Mouse (Mus musculus): ENCODE measurements at regions not wholly inside any gene's neighbourhood (a gene's known extent, or its start where the extent isn't known, plus 50 kb on each side); places are given as distances from the start of the nearest gene placed in this dataset.

GRCm38 (mm10) chr1:69450455-69450854 is 236.6 kb downstream of the Ikzf2 start:
- Histone ChIP-seq H3K9me3 (ENCODE audit: control insufficient read depth, low read depth, low read length) (no peaks in the 10 kb centered on the region), H3K36me3 (ENCODE audit: control insufficient read depth, insufficient read depth, low read length) (no peaks in the 10 kb centered on the region), H3K9ac (replicated peaks; ENCODE audit: low read depth, low read length) (no peak overlapping the region), H3K27ac (ENCODE audit: low read length) (no peak overlapping the region), H3K4me2 (replicated peaks; ENCODE audit: low read depth, low read length) (no peak overlapping the region), H3K27me3 (ENCODE audit: control insufficient read depth, insufficient read depth, low read length) (no peaks in the 10 kb centered on the region), H3K4me1 (ENCODE audit: control insufficient read depth, insufficient read depth, low read length) (no peaks in the 10 kb centered on the region), H3K4me3 (ENCODE audit: low read depth, low read length) (no peak overlapping the region)
- ATAC-seq (ENCODE audit: insufficient number of reproducible peaks, insufficient read depth, low FRiP score, low read depth), result no peak
- 61% methylated on average over 2 of the region's 2 CpGs for WGBS

- Histone ChIP-seq H3K27ac (ENCODE audit: low read length) (no peak overlapping the region), H3K27me3 (ENCODE audit: control insufficient read depth, insufficient read depth, low read length) (no peaks in the 10 kb centered on the region), H3K4me3 (ENCODE audit: low read depth, low read length) (no peak overlapping the region), H3K36me3 (ENCODE audit: control insufficient read depth, insufficient read depth, low read length) (no peaks in the 10 kb centered on the region), H3K4me1 (ENCODE audit: control insufficient read depth, insufficient read depth, low read length) (no peaks in the 10 kb centered on the region), H3K9me3 (ENCODE audit: control insufficient read depth, low read depth, low read length) (no peaks in the 10 kb centered on the region), H3K4me2 (replicated peaks; ENCODE audit: low read depth, low read length) (no peak overlapping the region), H3K9ac (replicated peaks; ENCODE audit: low read depth, low read length) (no peak overlapping the region)
- ATAC-seq (ENCODE audit: insufficient number of reproducible peaks, insufficient read depth, low FRiP score, low read depth), result no peak
- WGBS, result 81% methylated on average over 5 of the region's 5 CpGs
Observed at GRCm38 (mm10) chr1:69447276-69447675, 239.8 kb downstream of the Ikzf2 start.

- Histone ChIP-seq H3K4me3 (ENCODE audit: low read depth, low read length) (no peak overlapping the region), H3K27ac (ENCODE audit: low read length) (no peak overlapping the region), H3K36me3 (ENCODE audit: control insufficient read depth, insufficient read depth, low read length) (no peaks in the 10 kb centered on the region), H3K27me3 (ENCODE audit: control insufficient read depth, insufficient read depth, low read length) (no peaks in the 10 kb centered on the region), H3K9ac (replicated peaks; ENCODE audit: low read depth, low read length) (no peak overlapping the region), H3K4me1 (ENCODE audit: control insufficient read depth, insufficient read depth, low read length) (no peaks in the 10 kb centered on the region), H3K9me3 (ENCODE audit: control insufficient read depth, low read depth, low read length) (no peaks in the 10 kb centered on the region), H3K4me2 (replicated peaks; ENCODE audit: low read depth, low read length) (no peak overlapping the region)
- 75% methylated on average over 4 of the region's 4 CpGs for WGBS
- ATAC-seq (ENCODE audit: insufficient number of reproducible peaks, insufficient read depth, low FRiP score, low read depth), result 0 out of 2 replicates have a peak, but pooled peaks have one; percentile 14
Observed at GRCm38 (mm10) chr1:69444722-69445121, 242.3 kb downstream of the Ikzf2 start.

GRCm38 (mm10) chr1:69443466-69443865 is 243.6 kb downstream of the Ikzf2 start:
- H3K27me3 ChIP-seq (ENCODE audit: control insufficient read depth, insufficient read depth, low read length), result no peaks in the 10 kb centered on the region
- 42% methylated on average over 7 of the region's 7 CpGs for WGBS
- H3K9me3 ChIP-seq (ENCODE audit: control insufficient read depth, low read depth, low read length), result no peaks in the 10 kb centered on the region
- H3K4me3 ChIP-seq (ENCODE audit: low read depth, low read length), result no peak overlapping the region
- no peak overlapping the region for H3K4me2 ChIP-seq (replicated peaks; ENCODE audit: low read depth, low read length)
- ATAC-seq (ENCODE audit: insufficient number of reproducible peaks, insufficient read depth, low FRiP score, low read depth), result no peak
- no peak overlapping the region for H3K9ac ChIP-seq (replicated peaks; ENCODE audit: low read depth, low read length)
- H3K4me1 ChIP-seq (ENCODE audit: control insufficient read depth, insufficient read depth, low read length), result no peaks in the 10 kb centered on the region
- no peak overlapping the region for H3K27ac ChIP-seq (ENCODE audit: low read length)
- H3K36me3 ChIP-seq (ENCODE audit: control insufficient read depth, insufficient read depth, low read length), result no peaks in the 10 kb centered on the region

GRCm38 (mm10) chr1:69440564-69441334 is 246.3 kb downstream of the Ikzf2 start:
- ATAC-seq (ENCODE audit: insufficient number of reproducible peaks, insufficient read depth, low FRiP score, low read depth), result no peak
- H3K27ac ChIP-seq (ENCODE audit: low read length), result no peak overlapping the region

GRCm38 (mm10) chr1:69437042-69437441 is 250.0 kb downstream of the Ikzf2 start:
- H3K9me3 ChIP-seq (ENCODE audit: control insufficient read depth, low read depth, low read length), result no peaks in the 10 kb centered on the region
- no peaks in the 10 kb centered on the region for H3K27me3 ChIP-seq (ENCODE audit: control insufficient read depth, insufficient read depth, low read length)
- ATAC-seq (ENCODE audit: insufficient number of reproducible peaks, insufficient read depth, low FRiP score, low read depth), result no peak
- H3K4me3 ChIP-seq (ENCODE audit: low read depth, low read length), result no peak overlapping the region
- no peak overlapping the region for H3K4me2 ChIP-seq (replicated peaks; ENCODE audit: low read depth, low read length)
- no peak overlapping the region for H3K9ac ChIP-seq (replicated peaks; ENCODE audit: low read depth, low read length)
- no peaks in the 10 kb centered on the region for H3K36me3 ChIP-seq (ENCODE audit: control insufficient read depth, insufficient read depth, low read length)
- H3K4me1 ChIP-seq (ENCODE audit: control insufficient read depth, insufficient read depth, low read length), result no peaks in the 10 kb centered on the region
- WGBS, result 90% methylated on average over 8 of the region's 8 CpGs
- H3K27ac ChIP-seq (ENCODE audit: low read length), result no peak overlapping the region

More at GRCm38 (mm10) chr1:69440564-69441334, 246.3 kb downstream of the Ikzf2 start:
- Histone ChIP-seq H3K4me2 (replicated peaks; ENCODE audit: low read depth, low read length) (no peak overlapping the region), H3K9ac (replicated peaks; ENCODE audit: low read depth, low read length) (no peak overlapping the region), H3K36me3 (ENCODE audit: control insufficient read depth, insufficient read depth, low read length) (no peaks in the 10 kb centered on the region), H3K4me1 (ENCODE audit: control insufficient read depth, insufficient read depth, low read length) (no peaks in the 10 kb centered on the region), H3K27me3 (ENCODE audit: control insufficient read depth, insufficient read depth, low read length) (no peaks in the 10 kb centered on the region), H3K9me3 (ENCODE audit: control insufficient read depth, low read depth, low read length) (no peaks in the 10 kb centered on the region), H3K4me3 (ENCODE audit: low read depth, low read length) (no peak overlapping the region)
- 87% methylated on average over 14 of the region's 14 CpGs for WGBS

GRCm38 (mm10) chr1:69433655-69434357 is 253.2 kb downstream of the Ikzf2 start:
- H3K27me3 ChIP-seq (ENCODE audit: control insufficient read depth, insufficient read depth, low read length), result no peaks in the 10 kb centered on the region
- no peaks in the 10 kb centered on the region for H3K9me3 ChIP-seq (ENCODE audit: control insufficient read depth, low read depth, low read length)
- no peak overlapping the region for H3K4me2 ChIP-seq (replicated peaks; ENCODE audit: low read depth, low read length)
- H3K9ac ChIP-seq (replicated peaks; ENCODE audit: low read depth, low read length), result no peak overlapping the region
- no peaks in the 10 kb centered on the region for H3K36me3 ChIP-seq (ENCODE audit: control insufficient read depth, insufficient read depth, low read length)
- peak; percentile 72 for ATAC-seq (ENCODE audit: insufficient number of reproducible peaks, insufficient read depth, low FRiP score, low read depth)
- no peak overlapping the region for H3K4me3 ChIP-seq (ENCODE audit: low read depth, low read length)
- 40% methylated on average over 8 of the region's 8 CpGs for WGBS
- no peaks in the 10 kb centered on the region for H3K4me1 ChIP-seq (ENCODE audit: control insufficient read depth, insufficient read depth, low read length)
- no peak overlapping the region for H3K27ac ChIP-seq (ENCODE audit: low read length)

GRCm38 (mm10) chr1:69430683-69431407 is 256.2 kb downstream of the Ikzf2 start:
- Histone ChIP-seq H3K4me2 (replicated peaks; ENCODE audit: low read depth, low read length) (no peak overlapping the region), H3K9ac (replicated peaks; ENCODE audit: low read depth, low read length) (no peak overlapping the region), H3K4me3 (ENCODE audit: low read depth, low read length) (no peak overlapping the region), H3K27ac (ENCODE audit: low read length) (0 out of 2 replicates have a peak overlapping the region, but pooled peaks have one; percentile 6), H3K9me3 (ENCODE audit: control insufficient read depth, low read depth, low read length) (no peaks in the 10 kb centered on the region), H3K27me3 (ENCODE audit: control insufficient read depth, insufficient read depth, low read length) (no peaks in the 10 kb centered on the region), H3K36me3 (ENCODE audit: control insufficient read depth, insufficient read depth, low read length) (no peaks in the 10 kb centered on the region), H3K4me1 (ENCODE audit: control insufficient read depth, insufficient read depth, low read length) (no peaks in the 10 kb centered on the region)
- WGBS, result 45% methylated on average over 8 of the region's 8 CpGs
- ATAC-seq (ENCODE audit: insufficient number of reproducible peaks, insufficient read depth, low FRiP score, low read depth), result no peak

Data from stomach, embryonic 14.5 days (tissue).